Mouse (Mus musculus): Measurements from ENCODE around the gene Mttp. TPM values are rescaled to one million over a fixed set of nuclear protein-coding genes. Genes with fewer than 3 reads are reported as not detected.

Mttp gene
- polyA plus RNA-seq, 1 experiment, result 1.2 TPM

DNA sequence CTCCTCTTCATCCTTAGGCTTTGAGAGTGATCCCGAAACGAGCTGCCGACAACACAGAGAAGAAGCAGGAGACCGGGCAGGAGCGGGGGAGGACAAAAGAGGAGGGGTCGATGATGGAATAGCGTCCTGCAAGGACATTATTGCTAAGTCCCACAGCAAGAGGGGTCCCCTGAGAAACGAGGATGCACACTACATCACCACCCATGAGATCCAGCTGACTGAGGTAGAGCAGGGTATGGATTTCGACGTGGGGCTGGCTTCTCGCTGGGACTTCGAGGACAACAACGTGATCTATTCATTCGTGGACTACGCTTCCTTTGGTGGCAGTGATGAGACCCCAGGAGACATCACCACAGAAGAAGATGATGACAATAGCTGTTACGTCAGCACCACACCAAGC, 78.8 kb downstream of the Mttp start:
- no peak for TF ChIP-seq MYOD1 (IDR thresholded peaks at IDR 0.05; ENCODE audit: control insufficient read depth, insufficient read length, low read depth)
- TF ChIP-seq FOSL1 (IDR thresholded peaks at IDR 0.05; ENCODE audit: insufficient read depth, low read length, poor library complexity, severe bottlenecking), result no peak
- no peak for TF ChIP-seq MYOG (IDR thresholded peaks at IDR 0.05; ENCODE audit: control insufficient read depth, extremely low read depth, insufficient read length)
- no peak for TF ChIP-seq CTCF (IDR thresholded peaks at IDR 0.05; ENCODE audit: control insufficient read depth, insufficient read depth, insufficient read length)
- no peak for TF ChIP-seq USF1 (IDR thresholded peaks at IDR 0.05; ENCODE audit: low read depth)
- TF ChIP-seq CEBPB (IDR thresholded peaks at IDR 0.05; ENCODE audit: low read depth), result no peak
- no peak for TF ChIP-seq MAX (IDR thresholded peaks at IDR 0.05)

GRCm38 (mm10) chr3:138064732-138065645, 79.8 kb downstream of the Mttp start, which contains the start of gene 1110002E22Rik:
TSS of gene 1110002E22Rik (plus strand) at chr3:138065052.
- Histone ChIP-seq H3K79me2 (ENCODE audit: control insufficient read depth, insufficient read depth) (peaks cover 54% of the 10 kb centered on the region), H3K36me3 (ENCODE audit: control insufficient read depth, insufficient read depth) (peaks cover 8% of the 10 kb centered on the region)

More for the DNA sequence above, 78.8 kb downstream of the Mttp start:
- H3ac ChIP-seq (ENCODE audit: control insufficient read depth, insufficient read length, low read depth), result peak overlapping the region; percentile 82
- H3K36me3 ChIP-seq (ENCODE audit: control insufficient read depth, insufficient read depth), result peaks cover 11% of the 10 kb centered on the region
- peaks cover 56% of the 10 kb centered on the region for H3K79me3 ChIP-seq (ENCODE audit: low read depth)
- H3K27me3 ChIP-seq (ENCODE audit: control insufficient read depth, insufficient read depth, insufficient read length), result no peaks in the 10 kb centered on the region
- H3K4me3 ChIP-seq (ENCODE audit: insufficient read depth, poor library complexity, severe bottlenecking), result peak overlapping the region; percentile 51
- H3K79me2 ChIP-seq (ENCODE audit: control insufficient read depth, insufficient read depth), result peaks cover 63% of the 10 kb centered on the region

DNA sequence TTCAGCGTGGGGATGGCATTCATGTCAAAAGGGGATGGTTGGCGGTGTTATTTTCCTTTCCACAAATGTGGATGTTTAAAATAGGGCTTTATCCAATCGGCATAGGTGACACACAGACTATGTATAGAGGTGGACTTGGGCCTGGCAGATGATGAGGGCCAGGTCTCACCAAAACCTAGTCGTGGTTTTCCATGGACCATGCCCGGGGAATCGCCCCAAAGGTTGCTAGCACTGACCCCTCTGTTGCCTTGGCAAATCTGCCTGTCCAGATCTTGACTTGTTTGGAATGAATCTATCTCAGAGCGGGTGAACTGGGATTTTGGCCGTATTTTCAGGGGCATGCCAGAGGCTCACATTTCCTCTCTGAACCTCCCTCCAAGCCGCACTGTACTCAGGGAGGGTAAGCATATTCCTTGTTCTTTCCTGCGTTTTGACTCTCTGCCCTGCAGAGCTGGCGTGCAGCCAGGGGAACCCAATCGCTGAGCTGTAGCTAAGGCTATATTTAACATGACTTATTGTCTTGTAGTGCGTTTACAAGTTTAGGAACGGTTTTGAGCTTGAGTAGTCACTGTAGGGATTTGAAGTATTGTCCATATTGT, 80.9 kb downstream of the Mttp start:
- TF ChIP-seq FOSL1 (IDR thresholded peaks at IDR 0.05; ENCODE audit: insufficient read depth, low read length, poor library complexity, severe bottlenecking) (no peak), USF1 (IDR thresholded peaks at IDR 0.05; ENCODE audit: low read depth) (no peak), MYOD1 (IDR thresholded peaks at IDR 0.05; ENCODE audit: control insufficient read depth, insufficient read length, low read depth) (no peak), MYOG (IDR thresholded peaks at IDR 0.05; ENCODE audit: control insufficient read depth, extremely low read depth, insufficient read length) (no peak), CTCF (IDR thresholded peaks at IDR 0.05; ENCODE audit: control insufficient read depth, insufficient read depth, insufficient read length) (no peak), CEBPB (IDR thresholded peaks at IDR 0.05; ENCODE audit: low read depth) (no peak), MAX (IDR thresholded peaks at IDR 0.05) (no peak)
- Histone ChIP-seq H3K36me3 (ENCODE audit: control insufficient read depth, insufficient read depth) (peaks cover 7% of the 10 kb centered on the region), H3ac (ENCODE audit: control insufficient read depth, insufficient read length, low read depth) (peak overlapping the region; percentile 3), H3K27me3 (ENCODE audit: control insufficient read depth, insufficient read depth, insufficient read length) (no peaks in the 10 kb centered on the region), H3K4me3 (ENCODE audit: insufficient read depth, poor library complexity, severe bottlenecking) (no peak overlapping the region), H3K79me3 (ENCODE audit: low read depth) (peaks cover 36% of the 10 kb centered on the region), H3K79me2 (ENCODE audit: control insufficient read depth, insufficient read depth) (peaks cover 42% of the 10 kb centered on the region)

More at GRCm38 (mm10) chr3:138064732-138065645, 79.8 kb downstream of the Mttp start, which contains the start of gene 1110002E22Rik:
- TF ChIP-seq MYOG (IDR thresholded peaks at IDR 0.05; ENCODE audit: control insufficient read depth, extremely low read depth, insufficient read length), result no peak
- peak; percentile 33 for TF ChIP-seq MAX (IDR thresholded peaks at IDR 0.05)
- peaks cover 47% of the 10 kb centered on the region for H3K79me3 ChIP-seq (ENCODE audit: low read depth)
- no peaks in the 10 kb centered on the region for H3K27me3 ChIP-seq (ENCODE audit: control insufficient read depth, insufficient read depth, insufficient read length)
- H3ac ChIP-seq (ENCODE audit: control insufficient read depth, insufficient read length, low read depth), result peak within 1 kb of the TSS; percentile 82
- H3K4me3 ChIP-seq (ENCODE audit: insufficient read depth, poor library complexity, severe bottlenecking), result peak within 1 kb of the TSS; percentile 51

DNA sequence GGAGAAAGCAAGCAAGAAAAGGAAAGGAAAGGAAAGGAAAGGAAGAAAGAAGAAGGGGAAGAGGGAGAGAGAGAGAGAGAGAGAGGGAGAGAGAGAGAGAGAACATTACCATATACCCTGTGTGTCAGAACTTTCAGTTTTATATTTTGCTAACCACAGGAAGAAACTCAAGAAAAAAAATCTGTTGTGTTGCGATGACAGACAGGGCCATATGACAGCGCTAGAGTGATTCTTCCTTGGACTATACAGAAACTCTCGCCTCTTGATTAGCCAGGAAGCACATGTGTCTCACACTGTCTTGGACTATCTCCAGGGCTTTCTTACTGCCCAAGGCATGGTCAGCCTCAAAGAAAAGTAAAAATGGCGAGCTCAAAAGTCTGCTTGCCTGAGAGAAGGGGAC, 82.1 kb downstream of the Mttp start:
- Histone ChIP-seq H3K27me3 (ENCODE audit: control insufficient read depth, insufficient read depth, insufficient read length) (no peaks in the 10 kb centered on the region), H3ac (ENCODE audit: control insufficient read depth, insufficient read length, low read depth) (no peak overlapping the region), H3K79me3 (ENCODE audit: low read depth) (peaks cover 24% of the 10 kb centered on the region), H3K79me2 (ENCODE audit: control insufficient read depth, insufficient read depth) (peaks cover 31% of the 10 kb centered on the region), H3K36me3 (ENCODE audit: control insufficient read depth, insufficient read depth) (no peaks in the 10 kb centered on the region), H3K4me3 (ENCODE audit: insufficient read depth, poor library complexity, severe bottlenecking) (peak overlapping the region; percentile 0)
- TF ChIP-seq USF1 (IDR thresholded peaks at IDR 0.05; ENCODE audit: low read depth) (peak; percentile 34), FOSL1 (IDR thresholded peaks at IDR 0.05; ENCODE audit: insufficient read depth, low read length, poor library complexity, severe bottlenecking) (no peak), MYOD1 (IDR thresholded peaks at IDR 0.05; ENCODE audit: control insufficient read depth, insufficient read length, low read depth) (peak; percentile 92)

- no peak overlapping the region for H3ac ChIP-seq (ENCODE audit: control insufficient read depth, insufficient read length, low read depth)
- H3K4me3 ChIP-seq (ENCODE audit: insufficient read depth, poor library complexity, severe bottlenecking), result no peak overlapping the region
- peaks cover 11% of the 10 kb centered on the region for H3K79me3 ChIP-seq (ENCODE audit: low read depth)
- no peaks in the 10 kb centered on the region for H3K36me3 ChIP-seq (ENCODE audit: control insufficient read depth, insufficient read depth)
- no peaks in the 10 kb centered on the region for H3K27me3 ChIP-seq (ENCODE audit: control insufficient read depth, insufficient read depth, insufficient read length)
- peaks cover 17% of the 10 kb centered on the region for H3K79me2 ChIP-seq (ENCODE audit: control insufficient read depth, insufficient read depth)
- peak; percentile 89 for TF ChIP-seq MAX (IDR thresholded peaks at IDR 0.05)
- TF ChIP-seq CEBPB (IDR thresholded peaks at IDR 0.05; ENCODE audit: low read depth), result peak; percentile 99
- peak; percentile 88 for TF ChIP-seq FOSL1 (IDR thresholded peaks at IDR 0.05; ENCODE audit: insufficient read depth, low read length, poor library complexity, severe bottlenecking)
- no peak for TF ChIP-seq CTCF (IDR thresholded peaks at IDR 0.05; ENCODE audit: control insufficient read depth, insufficient read depth, insufficient read length)
- no peak for TF ChIP-seq MYOG (IDR thresholded peaks at IDR 0.05; ENCODE audit: control insufficient read depth, extremely low read depth, insufficient read length)
- TF ChIP-seq USF1 (IDR thresholded peaks at IDR 0.05; ENCODE audit: low read depth), result no peak
- TF ChIP-seq MYOD1 (IDR thresholded peaks at IDR 0.05; ENCODE audit: control insufficient read depth, insufficient read length, low read depth), result peak; percentile 48
These were observed 83.4 kb downstream of the Mttp start for GRCm38 (mm10) chr3:138061205-138061911.
